Mouse (Mus musculus) heart, postnatal 4 days (tissue): ENCODE measurements around the gene Krtap4-9. TPM values are rescaled to one million over a fixed set of nuclear protein-coding genes. Genes with fewer than 3 reads are reported as not detected.
"Not testable (repeated sequence)": the region's sequence is repeated elsewhere in the genome, so short reads cannot be mapped to it uniquely, and the experiment has no call there.

Experiments
- DNase-seq: peaks from one replicate; pipeline ENCODE4 v3.0.0; 2021
- total RNA-seq, 2 experiments: library from RNA; stranded (reverse); gene quantifications; 2 replicates each; pipeline ENCODE4 v1.2.3; 2021

Krtap4-9 gene
- total RNA-seq: not detected

GRCm38 (mm10) chr11:99784900-99785299 is at the start of gene Krtap4-9:
Gene Krtap4-9, plus strand, starts transcription at chr11:99785200.
- DNase-seq: not testable (repeated sequence)

- DNase-seq: no peak
Observed at GRCm38 (mm10) chr11:99743985-99744384, 41.0 kb upstream of the Krtap4-9 start.

DNA sequence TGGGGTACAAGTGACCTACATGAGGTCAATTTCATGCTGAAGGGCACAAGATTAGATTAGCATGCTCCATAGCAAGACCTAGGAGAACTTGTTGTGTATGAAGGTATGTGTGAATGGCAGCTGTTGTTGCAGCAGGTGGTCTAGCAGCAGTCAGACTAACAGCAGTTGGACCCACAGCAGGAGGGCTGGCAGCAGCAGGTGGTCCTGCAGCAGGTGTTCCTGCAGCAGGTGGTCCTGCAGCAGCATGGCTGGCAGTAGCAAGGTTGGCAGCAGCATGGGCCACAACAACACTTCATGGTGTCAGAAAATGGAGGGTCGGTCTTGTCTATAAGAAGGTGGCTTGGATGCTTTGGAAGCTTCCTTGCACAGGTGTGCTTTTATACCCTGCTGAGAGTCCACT is 26.1 kb upstream of the Krtap4-9 start:
- DNase-seq: no peak

DNA sequence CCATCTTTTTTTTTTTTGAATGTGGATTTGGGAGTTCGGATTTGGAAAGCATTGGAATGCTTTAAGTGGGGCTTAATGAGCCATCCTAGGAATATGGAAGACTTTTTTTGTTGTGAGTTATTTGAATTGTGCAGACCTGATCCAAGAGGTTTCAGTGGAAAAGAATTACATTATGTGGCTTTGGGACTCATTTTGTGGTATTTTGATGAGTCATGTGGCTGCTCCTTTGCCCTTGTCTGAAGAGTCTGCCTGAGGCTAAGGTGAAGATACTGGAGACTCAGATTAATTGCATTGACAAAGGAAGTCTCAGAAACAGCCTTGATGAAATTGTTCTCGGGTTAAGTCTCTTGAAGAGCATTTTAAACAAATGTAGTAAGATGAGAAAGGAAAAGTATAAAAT is 16.6 kb upstream of the Krtap4-9 start:
- DNase-seq: no peak

GRCm38 (mm10) chr11:99772813-99773212 is 12.2 kb upstream of the Krtap4-9 start, which contains the start of gene Gm11595:
Gene Gm11595, minus strand, starts transcription at chr11:99772913.
- not testable (repeated sequence) for DNase-seq

- DNase-seq: no peak
Observed at GRCm38 (mm10) chr11:99778401-99778800, 6.6 kb upstream of the Krtap4-9 start.

- no peak for DNase-seq
Observed at GRCm38 (mm10) chr11:99780604-99781003, 4.4 kb upstream of the Krtap4-9 start, which contains the start of gene Krtap4-8. Gene Krtap4-8, minus strand, starts transcription at chr11:99780704.

GRCm38 (mm10) chr11:99793367-99793766 is 8.4 kb downstream of the Krtap4-9 start, which contains the start of gene Gm11596:
Gene Gm11596, minus strand, starts transcription at chr11:99793467.
- DNase-seq: no peak

GRCm38 (mm10) chr11:99798832-99799231 is 13.8 kb downstream of the Krtap4-9 start, which contains the start of gene Gm11569:
Gene Gm11569, minus strand, starts transcription at chr11:99798932.
- DNase-seq: not testable (repeated sequence)

DNA sequence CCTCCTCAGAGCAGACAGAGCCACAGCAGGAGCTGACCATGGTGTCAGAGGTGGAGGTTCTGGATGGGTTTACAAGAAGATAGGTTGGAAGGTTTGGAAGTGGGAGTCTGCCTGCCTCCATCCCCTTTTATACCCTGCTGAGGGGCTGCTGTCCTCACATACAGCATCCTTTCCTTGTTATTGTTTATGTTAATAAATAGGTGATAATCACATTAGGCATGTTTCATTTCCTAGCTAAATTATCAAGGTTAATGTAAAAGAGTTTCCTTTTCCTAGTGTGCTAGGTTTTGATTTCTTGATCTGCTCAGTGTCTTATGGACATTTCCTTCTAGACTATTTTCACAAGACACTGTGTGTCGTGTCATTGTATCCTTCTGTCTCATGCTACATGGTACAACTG is 19.3 kb downstream of the Krtap4-9 start, which contains the start of gene Gm11554:
Gene Gm11554, minus strand, starts transcription at position 101 of the 400 bp plus-strand sequence.
- not testable (repeated sequence) for DNase-seq

DNA sequence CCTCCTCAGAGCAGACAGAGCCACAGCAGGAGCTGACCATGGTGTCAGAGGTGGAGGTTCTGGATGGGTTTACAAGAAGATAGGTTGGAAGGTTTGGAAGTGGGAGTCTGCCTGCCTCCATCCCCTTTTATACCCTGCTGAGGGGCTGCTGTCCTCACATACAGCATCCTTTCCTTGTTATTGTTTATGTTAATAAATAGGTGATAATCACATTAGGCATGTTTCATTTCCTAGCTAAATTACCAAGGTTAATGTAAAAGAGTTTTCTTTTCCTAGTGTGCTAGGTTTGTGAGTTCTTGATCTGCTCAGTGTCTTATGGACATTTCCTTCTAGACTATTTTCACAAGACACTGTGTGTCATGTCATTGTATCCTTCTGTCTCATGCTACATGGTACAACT is 24.8 kb downstream of the Krtap4-9 start, which contains the start of gene Krtap4-13:
Gene Krtap4-13, minus strand, starts transcription at position 101 of the 400 bp plus-strand sequence.
- not testable (repeated sequence) for DNase-seq

DNA sequence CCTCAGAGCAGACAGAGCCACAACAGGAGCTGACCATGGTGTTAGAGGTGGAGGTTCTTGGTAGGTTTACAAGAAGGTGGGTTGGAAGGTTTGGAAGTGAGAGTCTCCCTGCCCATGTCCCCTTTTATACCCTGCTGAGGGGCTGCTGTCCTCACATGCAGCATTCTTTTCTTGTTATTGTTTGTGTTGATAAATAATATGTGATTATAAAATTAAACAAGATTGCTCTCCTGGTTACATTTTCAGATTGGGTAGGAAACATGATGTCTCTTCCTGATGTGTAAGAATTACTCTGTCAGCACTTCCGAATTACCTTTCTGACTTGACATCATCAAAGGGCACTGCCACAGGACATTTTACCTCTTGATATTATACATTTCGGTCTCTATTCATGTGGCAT is 30.6 kb downstream of the Krtap4-9 start, which contains the start of gene Gm11564:
Gene Gm11564, minus strand, starts transcription at position 101 of the 400 bp plus-strand sequence.
- DNase-seq: not testable (repeated sequence)

Other genes with a start within 250 kb of the Krtap4-9 start
- not detected for gene Krt40, start 242.0 kb upstream of the Krtap4-9 start, total RNA-seq
- not detected for gene Krtap3-3, start 234.3 kb upstream of the Krtap4-9 start, total RNA-seq
- not detected for gene Krtap3-2, start 228.3 kb upstream of the Krtap4-9 start, total RNA-seq
- not detected for gene Gm11939, start 225.7 kb upstream of the Krtap4-9 start, total RNA-seq
- gene Krtap3-1, start 218.6 kb upstream of the Krtap4-9 start, total RNA-seq: not detected
- not detected for gene Krtap1-5, start 204.2 kb upstream of the Krtap4-9 start, total RNA-seq
- not detected for gene Krtap1-4, start 201.5 kb upstream of the Krtap4-9 start, total RNA-seq
- gene Krtap1-3, start 193.9 kb upstream of the Krtap4-9 start, total RNA-seq: not detected
- not detected for gene Krtap9-3, start 187.1 kb upstream of the Krtap4-9 start, total RNA-seq
- gene Gm11938, start 181.9 kb upstream of the Krtap4-9 start, total RNA-seq: not detected
- not detected for gene Gm11937, start 175.0 kb upstream of the Krtap4-9 start, total RNA-seq
- not detected for gene Krtap2-4, start 170.4 kb upstream of the Krtap4-9 start, total RNA-seq
- not detected for gene Gm11562, start 164.8 kb upstream of the Krtap4-9 start, total RNA-seq
- not detected for gene Krtap4-1, start 157.0 kb upstream of the Krtap4-9 start, total RNA-seq
- not detected for gene Krtap4-2, start 150.1 kb upstream of the Krtap4-9 start, total RNA-seq
- gene Krtap4-7, start 141.1 kb upstream of the Krtap4-9 start, total RNA-seq: not detected
- not detected for gene Gm11555, start 135.0 kb upstream of the Krtap4-9 start, total RNA-seq
- not detected for gene Gm11563, start 126.2 kb upstream of the Krtap4-9 start, total RNA-seq
- gene Krtap4-6, start 119.2 kb upstream of the Krtap4-9 start, total RNA-seq: not detected
- not detected for gene Gm14190, start 94.5 kb upstream of the Krtap4-9 start, total RNA-seq
- gene Gm14180, start 50.9 kb upstream of the Krtap4-9 start, total RNA-seq: not detected
- not detected for gene Gm11595, start 12.3 kb upstream of the Krtap4-9 start, total RNA-seq
- not detected for gene Krtap4-8, start 4.5 kb upstream of the Krtap4-9 start, total RNA-seq
- not detected for gene Gm11596, start 8.3 kb downstream of the Krtap4-9 start, total RNA-seq
- not detected for gene Gm11569, start 13.7 kb downstream of the Krtap4-9 start, total RNA-seq
- gene Gm11554, start 19.2 kb downstream of the Krtap4-9 start, total RNA-seq: not detected
- gene Krtap4-13, start 24.7 kb downstream of the Krtap4-9 start, total RNA-seq: not detected
- gene Gm11564, start 30.5 kb downstream of the Krtap4-9 start, total RNA-seq: not detected
- gene 2300003K06Rik, start 52.9 kb downstream of the Krtap4-9 start, total RNA-seq: not detected
- gene Krtap4-16, start 66.4 kb downstream of the Krtap4-9 start, total RNA-seq: not detected
- not detected for gene Gm11568, start 72.7 kb downstream of the Krtap4-9 start, total RNA-seq
- not detected for gene Gm11559, start 79.3 kb downstream of the Krtap4-9 start, total RNA-seq
- gene Krtap9-1, start 88.2 kb downstream of the Krtap4-9 start, total RNA-seq: not detected
- gene Gm11567, start 94.0 kb downstream of the Krtap4-9 start, total RNA-seq: not detected
- gene Krtap31-1, start 122.7 kb downstream of the Krtap4-9 start, total RNA-seq: not detected
- not detected for gene Gm11565, start 129.6 kb downstream of the Krtap4-9 start, total RNA-seq
- gene Krtap31-2, start 151.1 kb downstream of the Krtap4-9 start, total RNA-seq: not detected
- gene Krtap9-5, start 163.3 kb downstream of the Krtap4-9 start, total RNA-seq: not detected
- not detected for gene Krtap29-1, start 193.9 kb downstream of the Krtap4-9 start, total RNA-seq
- not detected for gene Krtap16-1, start 201.4 kb downstream of the Krtap4-9 start, total RNA-seq
- gene Krtap17-1, start 208.8 kb downstream of the Krtap4-9 start, total RNA-seq: not detected
- not detected for gene Krt33a, start 231.0 kb downstream of the Krtap4-9 start, total RNA-seq
- gene Krt33b, start 244.7 kb downstream of the Krtap4-9 start, total RNA-seq: not detected